Mouse (Mus musculus): ENCODE measurements around the gene Idh3g.

The Idh3g gene

DNA sequence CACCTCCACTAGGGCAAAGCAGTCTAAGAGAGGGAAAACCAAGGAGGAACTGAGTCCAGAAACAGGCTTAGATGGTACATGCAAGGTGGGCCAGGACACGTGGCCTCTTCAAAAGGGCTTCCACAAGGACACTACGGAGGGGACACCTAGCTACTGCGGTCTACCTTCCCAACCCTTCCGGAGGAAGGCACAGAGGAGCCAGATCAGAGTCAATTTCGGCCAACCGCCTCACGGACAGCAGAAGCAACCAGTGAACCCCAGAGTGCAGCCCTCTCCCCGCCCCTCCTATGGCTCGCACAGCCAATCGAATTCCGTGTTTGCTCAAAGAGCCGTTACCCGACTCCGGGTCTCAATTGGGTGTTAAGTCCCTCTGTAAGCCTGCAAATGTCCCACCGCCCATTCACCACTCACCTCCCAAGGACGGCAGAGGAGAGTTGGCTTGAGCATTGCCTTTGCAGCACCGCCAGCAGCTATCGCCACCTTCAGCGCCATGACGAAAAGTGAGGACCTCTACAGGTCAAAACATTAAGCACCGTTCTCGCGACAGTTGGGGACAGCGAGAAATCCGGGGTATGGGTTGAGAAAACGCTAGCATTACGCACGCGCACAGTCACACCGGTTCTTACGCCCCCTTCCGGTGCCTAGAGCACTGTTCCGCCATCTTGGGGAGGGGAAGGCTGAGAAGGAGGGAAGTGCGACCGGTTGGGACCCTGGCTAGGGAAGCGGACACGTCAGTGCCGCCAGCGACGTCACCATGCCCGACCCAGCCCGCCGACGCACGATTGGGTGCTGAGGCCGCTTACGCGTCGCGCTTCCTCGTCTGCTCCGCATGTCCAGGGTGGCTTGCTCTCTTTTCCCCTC, at the start of gene Idh3g, which contains the start of gene Ssr4:
Gene Idh3g, minus strand, starts transcription at position 534 of the 861 bp plus-strand sequence.
Gene Ssr4, plus strand, starts transcription at position 665 of the 861 bp plus-strand sequence.
- in situ Hi-C loops (cut with MboI; ENCODE audit: low sequenced_read_pairs) = no loop called here

DNA sequence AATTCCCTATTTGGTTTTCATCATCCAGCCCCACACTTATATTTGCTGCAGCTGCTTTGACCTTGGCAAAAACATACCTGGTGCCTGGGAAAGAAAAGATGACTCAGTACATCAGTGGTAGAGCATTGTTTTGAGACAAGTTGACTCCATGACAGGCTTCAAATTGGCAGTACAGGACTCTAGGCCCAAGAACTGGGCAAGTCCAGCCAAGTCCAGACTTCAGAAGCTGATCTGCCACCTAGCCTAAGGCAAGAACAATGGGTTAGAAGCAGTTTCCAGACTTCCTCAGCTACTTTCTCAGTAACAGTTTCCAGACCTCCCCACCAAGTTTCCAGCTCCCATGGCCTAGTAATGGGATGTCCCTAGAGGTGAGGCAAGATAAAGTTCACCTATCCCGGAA, 49.0 kb upstream of the Idh3g start:
- in situ Hi-C loops (cut with MboI; ENCODE audit: low sequenced_read_pairs) = no loop called here

DNA sequence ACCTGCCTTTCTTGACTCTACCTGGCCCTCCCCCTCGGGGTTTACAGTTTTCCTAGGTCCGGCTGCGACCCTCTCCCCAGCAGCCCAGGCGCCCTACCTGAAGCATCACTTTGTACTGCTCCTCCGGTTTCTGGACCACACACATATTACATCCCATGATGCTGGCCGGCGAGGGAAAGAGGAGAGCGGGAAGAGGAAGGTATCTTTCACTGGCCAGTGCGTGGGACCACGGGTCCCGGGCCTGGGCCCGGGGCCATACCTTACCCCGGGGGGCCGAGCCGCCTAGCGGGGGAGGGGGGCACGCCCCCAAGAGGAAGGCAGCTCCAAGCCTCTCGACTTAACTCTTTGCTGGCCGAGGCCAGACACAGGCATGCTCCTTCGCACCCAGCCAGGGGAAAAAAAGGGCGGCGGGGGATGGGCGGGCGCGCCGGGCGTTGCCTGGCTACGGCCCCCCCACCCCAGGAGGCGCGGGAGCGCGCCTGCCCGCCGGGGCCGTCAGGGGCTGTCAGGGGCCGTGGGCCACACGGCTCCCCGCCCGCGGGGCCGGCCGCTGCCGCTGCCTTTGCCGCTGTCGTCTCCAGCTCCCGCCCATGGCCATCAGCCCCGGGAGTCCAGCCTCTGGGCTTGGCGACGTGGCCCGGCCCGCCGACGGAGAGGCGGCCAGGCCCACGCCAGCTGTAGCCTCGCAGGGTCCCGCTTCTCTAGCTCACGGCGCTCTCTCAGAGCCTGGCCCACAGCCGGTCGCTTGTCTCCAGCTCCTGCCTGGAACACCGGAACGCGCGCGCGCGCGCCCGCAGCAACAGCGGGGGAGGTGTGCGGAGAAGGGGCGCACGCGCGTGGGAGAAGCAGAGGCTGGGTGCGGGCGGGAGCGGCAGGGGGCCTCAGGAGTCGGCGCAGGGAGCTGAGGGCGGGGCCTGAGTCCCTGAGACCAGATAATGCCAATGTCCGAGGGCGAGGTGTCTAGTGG, 37.8 kb upstream of the Idh3g start, which contains the start of gene Pdzd4:
Gene Pdzd4, minus strand, starts transcription at position 785 of the 967 bp plus-strand sequence.
- in situ Hi-C loops (cut with MboI; ENCODE audit: low sequenced_read_pairs) = no loop called here

DNA sequence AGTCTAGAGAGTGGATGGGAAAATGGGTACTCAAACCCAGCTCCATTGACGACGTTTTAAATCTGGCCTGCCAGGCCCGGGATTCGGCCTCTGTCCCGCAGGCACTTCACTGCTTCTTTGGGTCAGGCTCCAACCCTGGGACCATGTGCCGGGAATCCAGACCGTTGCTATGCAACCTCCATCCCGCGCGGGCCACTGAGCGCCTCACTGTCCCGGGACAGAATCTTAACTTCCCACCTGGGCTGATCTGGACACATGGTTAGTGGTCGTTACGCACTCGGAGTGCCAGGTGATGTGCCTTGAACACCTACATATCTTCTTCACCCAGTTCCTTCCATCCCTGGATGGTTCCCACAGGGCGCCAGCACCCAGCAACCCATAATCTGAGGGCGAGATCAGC, 37.0 kb upstream of the Idh3g start:
- in situ Hi-C loops (cut with MboI; ENCODE audit: low sequenced_read_pairs) = no loop called here

DNA sequence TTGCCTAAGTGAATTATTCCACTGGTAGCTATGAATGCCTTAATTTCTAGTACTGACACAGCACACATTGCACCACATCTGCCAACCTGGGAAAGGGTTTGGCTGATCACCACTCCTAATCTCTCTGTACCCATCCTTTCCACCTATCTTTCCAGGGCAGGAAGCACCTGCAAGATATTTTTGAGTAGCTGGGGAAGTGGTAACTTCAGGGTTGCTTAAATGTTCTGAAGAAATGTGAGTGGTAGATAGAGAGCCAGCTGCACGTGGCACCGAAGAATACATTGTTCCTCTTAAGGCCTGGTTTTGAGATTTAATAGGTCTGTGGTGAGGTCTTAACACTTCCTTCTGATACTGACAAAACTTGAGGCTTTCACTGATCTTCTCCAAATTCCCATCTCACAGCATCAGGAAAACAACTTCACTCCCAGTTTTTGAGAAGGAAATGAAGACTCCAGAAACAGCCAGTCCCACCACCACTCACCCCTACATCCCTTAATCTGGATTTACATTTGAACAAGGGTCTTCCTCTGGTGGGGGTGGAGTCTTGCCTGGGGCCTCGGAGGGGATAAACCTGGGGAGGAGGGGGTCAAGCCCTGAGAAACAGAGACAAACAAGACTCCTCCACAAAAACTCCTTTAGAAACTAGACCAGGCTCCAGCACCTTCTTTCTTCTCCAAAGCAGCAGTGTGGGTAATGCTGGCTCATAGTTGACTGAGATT, 30.1 kb upstream of the Idh3g start:
- in situ Hi-C loops (cut with MboI; ENCODE audit: low sequenced_read_pairs) = no loop called here

DNA sequence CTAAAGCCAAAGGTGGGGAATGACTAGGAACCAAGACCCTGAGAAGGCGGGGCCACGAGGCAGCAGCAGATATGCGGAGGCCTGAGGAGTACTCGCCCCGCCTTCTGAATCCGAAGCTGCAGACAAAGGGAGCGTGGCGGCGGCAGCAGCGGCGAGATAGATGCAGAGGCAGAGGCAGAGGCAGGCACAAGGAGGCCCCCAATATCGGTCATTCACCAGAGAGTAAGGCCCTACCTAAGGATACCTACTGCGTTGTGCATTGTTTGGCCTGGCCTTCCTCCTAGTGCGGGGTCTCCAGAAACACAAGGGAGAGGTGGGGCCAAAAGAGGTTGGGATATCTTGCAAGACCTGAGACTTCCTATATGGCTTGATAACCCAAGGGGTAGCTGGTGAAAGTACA, 28.4 kb upstream of the Idh3g start:
- in situ Hi-C loops (cut with MboI; ENCODE audit: low sequenced_read_pairs) = no loop called here

DNA sequence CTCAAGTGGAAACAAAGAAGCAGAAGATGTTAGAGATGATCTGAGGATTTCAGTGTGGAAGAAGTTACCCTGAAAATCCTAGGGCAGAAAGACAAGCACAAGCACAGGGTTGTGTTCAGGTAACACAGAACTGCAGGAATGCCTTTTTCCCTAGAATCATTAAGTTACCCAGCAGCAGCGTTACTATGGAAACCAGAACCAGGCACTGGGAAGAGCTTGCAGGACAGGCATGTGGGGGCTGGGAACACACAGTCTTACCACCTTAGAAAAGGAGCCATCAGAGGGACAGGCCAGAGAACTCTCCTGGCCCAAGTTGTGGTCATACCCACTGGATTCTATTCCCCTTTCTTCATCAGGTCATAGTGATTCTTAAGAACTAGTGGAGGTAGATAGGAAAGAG, 19.1 kb upstream of the Idh3g start:
- in situ Hi-C loops (cut with MboI; ENCODE audit: low sequenced_read_pairs) = no loop called here

DNA sequence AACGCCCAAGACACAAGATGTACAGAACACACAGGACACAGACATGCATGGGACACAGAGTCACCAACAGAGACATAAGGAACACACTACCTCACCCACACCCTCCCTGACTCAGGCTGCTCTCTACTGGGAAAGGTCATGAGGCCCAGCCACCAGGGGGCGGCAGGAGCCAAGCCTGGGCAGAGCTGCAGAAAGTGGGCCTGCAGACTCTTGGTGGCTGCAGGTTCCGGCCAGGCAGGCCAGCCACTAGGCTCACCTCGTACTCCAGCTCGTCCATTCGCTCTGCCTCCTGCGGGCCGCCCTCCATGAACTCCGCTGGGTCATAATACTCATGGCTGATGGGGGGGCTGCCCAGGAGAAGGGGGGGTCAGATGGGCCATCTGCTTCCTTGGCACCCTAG, 11.8 kb upstream of the Idh3g start:
- in situ Hi-C loops (cut with MboI; ENCODE audit: low sequenced_read_pairs) = no loop called here

DNA sequence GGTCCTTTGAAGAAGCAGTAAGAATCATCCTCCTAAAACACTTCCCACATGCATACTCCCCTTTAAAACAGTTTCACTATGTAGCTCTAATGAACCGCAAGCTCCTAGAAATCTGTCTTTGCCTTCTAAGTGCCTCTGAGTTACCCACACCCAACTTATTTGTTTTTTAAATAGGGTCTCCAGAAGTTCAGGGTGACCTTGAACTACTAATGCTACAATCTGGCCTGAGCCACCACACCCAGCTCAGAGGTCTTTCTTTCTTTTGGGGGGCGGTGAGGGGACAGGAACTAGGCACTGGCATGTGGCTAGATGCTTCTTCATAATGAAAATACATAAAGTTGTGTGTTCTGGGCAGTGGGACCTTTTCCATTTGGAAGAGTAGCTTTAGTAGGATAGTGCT, 10.8 kb upstream of the Idh3g start:
- in situ Hi-C loops (cut with MboI; ENCODE audit: low sequenced_read_pairs) = no loop called here

DNA sequence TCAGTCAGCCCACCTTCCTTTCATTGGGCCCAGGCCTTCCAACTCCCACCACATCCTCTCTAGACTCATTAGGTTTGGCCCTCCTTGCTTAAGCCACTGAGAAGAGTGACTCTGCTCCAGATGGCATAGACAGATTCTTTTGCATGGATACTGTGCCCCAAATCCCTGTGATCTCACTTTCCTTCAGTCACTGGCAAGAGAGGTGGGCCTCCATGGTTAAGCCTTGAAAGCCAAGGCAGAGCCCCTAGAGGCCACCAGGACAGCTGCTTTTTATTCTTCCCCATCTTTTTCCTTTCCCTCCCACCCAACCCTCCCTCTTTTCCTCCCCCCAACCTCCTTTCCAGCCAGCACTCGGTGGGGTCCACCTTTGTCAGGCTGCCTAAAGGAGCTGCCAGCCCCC, 6.8 kb upstream of the Idh3g start:
- in situ Hi-C loops (cut with MboI; ENCODE audit: low sequenced_read_pairs) = no loop called here

DNA sequence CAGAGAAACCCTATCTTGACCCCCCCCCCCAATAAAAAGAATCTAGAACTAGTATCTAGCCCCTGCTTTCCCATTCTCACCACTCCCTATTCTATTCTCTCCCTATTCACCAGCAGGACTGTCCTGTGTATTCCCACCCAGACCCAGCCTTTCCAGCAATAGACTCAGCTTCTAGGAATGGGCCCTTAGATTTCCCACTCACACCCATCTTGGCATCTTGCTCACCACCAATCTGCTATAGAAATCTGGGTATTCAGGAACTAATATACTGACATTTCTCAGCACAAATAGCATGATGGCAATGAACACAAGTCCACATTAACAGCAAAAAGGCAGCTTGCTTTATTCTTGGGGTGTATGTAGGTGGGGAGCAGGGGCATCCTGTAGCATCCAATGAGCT, 6.3 kb upstream of the Idh3g start:
- in situ Hi-C loops (cut with MboI; ENCODE audit: low sequenced_read_pairs) = no loop called here

DNA sequence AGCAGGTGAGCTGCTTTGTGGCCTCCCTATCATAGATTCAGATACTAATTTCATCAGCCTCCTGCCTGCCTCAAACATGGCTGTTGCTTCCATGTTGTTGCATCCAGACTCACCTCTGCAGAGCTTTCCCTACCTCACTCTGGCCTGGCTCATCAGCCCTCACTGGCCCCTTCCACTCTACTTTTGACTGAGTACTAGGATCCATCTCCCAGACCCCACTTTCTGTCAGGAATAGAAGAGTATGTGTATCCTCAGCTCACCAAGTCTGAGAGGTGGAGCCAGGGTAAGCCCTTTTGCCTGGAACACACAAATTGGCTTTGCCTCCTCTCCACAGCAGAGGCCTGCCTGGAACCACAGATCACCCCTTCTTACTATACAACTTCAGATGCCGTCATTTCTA, 1.8 kb upstream of the Idh3g start:
- in situ Hi-C loops (cut with MboI; ENCODE audit: low sequenced_read_pairs) = no loop called here

DNA sequence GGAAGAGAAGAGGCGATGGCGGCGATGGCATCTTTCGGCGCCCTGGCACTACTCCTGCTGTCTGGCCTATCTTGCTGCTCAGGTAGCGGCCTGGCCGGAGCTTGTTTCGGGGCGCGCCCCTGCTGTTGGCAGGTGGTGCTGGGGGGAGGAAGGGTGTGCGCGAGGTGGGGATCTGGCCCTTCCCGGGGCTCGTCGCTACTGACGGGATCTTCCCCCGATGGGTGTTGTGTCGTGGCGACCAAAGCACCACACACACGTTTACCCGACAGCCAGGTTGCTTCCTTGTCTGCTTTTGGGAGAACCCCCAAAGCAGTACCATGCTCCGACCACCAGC, 495 bp upstream of the Idh3g start:
- in situ Hi-C loops (cut with MboI; ENCODE audit: low sequenced_read_pairs) = no loop called here

DNA sequence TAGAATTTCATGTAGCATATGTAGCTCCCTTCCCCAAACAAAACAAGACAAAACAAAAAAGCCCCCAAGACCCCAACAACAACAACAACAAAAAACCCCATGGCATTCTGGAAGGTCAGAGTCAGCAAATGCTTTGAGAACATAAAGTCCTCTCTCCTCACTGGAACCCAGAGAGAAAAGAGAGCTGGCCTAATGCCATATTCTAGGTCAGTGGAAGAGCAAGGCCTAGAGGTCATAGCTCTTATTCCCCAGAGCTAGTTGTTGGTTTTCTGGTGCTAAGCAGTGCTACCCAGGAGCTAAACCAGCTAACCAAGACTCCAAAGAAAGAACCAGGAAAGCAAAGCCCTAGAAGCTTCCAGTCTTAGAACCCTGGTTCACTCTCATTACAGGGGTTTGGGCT, 1.0 kb downstream of the Idh3g start:
- in situ Hi-C loops (cut with MboI; ENCODE audit: low sequenced_read_pairs) = no loop called here

DNA sequence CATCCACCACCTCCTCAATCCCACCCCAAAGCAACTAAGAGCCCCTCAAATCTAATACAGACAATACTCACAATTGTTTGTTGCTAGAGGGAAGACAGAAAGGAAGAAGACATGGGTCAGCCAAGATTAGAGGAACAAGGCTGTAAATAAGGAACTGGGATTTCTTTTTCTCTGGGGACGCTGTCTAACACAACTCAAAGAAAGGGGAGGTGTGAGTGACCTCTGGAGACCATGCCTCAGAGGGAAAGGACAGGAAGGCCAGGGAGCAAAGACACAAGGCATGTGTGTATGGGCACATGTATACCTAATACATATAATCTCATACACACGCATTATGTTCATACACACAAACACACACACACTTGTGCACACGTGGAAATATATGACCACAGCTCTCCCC, 4.5 kb downstream of the Idh3g start:
- in situ Hi-C loops (cut with MboI; ENCODE audit: low sequenced_read_pairs) = no loop called here

DNA sequence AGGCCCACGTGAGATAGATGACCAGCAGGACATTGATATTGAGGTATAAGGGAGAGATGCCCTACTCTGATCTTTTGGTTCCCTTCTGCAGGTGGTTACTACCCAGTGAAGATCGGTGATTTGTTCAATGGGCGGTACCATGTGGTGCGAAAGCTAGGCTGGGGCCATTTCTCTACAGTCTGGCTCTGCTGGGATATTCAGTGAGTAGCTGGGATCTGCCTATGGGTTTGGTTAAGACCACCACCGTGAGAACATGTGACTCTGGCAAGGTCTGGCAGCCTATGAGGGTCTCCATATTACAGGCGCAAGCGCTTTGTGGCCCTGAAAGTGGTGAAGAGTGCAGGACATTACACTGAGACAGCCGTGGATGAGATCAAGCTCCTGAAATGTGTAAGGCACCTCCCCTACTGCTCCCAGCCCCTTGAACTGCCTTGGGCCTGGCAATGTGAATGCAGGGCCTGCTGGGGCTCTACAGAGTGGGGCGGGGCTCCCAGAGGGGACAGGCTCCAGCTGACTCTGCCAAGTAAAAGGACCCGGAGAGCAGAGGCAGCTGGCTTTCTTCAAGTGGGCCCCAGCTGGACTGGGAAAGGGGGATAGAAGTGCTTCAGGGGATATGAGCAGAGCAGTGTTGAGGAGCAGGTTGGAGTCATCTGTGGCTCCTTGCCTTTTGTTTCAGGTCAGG, 11.8 kb downstream of the Idh3g start:
- in situ Hi-C loops (cut with MboI; ENCODE audit: low sequenced_read_pairs) = no loop called here

DNA sequence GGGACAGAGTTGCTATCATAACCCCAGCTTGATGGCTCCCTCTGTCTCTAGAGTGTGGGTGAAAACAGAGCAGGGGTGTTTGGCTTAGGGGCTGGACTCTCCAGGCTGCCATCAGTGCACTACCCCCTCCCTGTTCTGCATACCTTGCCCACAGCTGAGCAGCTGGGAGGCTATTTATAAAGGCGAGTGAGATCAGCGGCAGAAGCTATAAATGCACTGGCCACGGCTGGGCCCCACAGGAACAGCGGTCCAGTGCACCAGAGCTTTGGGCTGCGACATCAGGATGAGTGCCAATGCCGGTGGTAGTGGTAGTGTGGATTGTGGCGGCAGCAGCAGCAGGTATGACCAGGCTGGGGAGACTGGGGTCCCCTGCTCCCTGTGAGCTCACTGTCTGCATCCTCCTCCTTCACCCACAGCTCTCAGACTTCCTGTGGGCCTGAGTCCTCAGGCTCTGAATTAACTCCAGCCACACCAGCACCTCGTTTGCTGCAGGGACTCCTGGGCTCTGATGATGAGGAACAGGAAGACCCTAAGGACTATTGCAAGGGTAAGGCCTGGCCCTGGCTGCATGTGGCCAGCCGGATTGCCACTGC, 12.4 kb downstream of the Idh3g start, which contains the start of gene Srpk3:
Gene Srpk3, plus strand, starts transcription at position 238 of the 593 bp plus-strand sequence.
- in situ Hi-C loops (cut with MboI; ENCODE audit: low sequenced_read_pairs) = no loop called here

DNA sequence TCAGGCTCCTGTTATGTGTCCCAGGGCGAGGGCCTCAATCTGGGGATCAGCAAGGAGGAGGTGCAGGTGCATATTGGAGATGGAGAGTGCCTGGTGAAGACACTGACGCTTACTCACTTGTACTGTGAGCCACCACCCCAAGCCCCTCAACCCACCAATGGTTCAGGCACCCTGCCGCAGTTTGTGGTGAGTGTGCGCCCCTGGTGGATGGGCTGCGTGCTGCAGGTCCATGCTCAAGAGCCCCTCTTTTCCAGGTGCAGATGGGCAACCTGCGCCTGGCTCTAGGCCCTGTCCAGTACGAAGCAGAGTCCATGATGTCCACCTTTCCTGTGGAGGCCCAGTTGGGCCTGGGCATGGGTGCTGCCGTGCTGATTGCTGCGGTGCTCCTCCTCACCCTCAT, 19.4 kb downstream of the Idh3g start:
- in situ Hi-C loops (cut with MboI; ENCODE audit: low sequenced_read_pairs) = no loop called here

DNA sequence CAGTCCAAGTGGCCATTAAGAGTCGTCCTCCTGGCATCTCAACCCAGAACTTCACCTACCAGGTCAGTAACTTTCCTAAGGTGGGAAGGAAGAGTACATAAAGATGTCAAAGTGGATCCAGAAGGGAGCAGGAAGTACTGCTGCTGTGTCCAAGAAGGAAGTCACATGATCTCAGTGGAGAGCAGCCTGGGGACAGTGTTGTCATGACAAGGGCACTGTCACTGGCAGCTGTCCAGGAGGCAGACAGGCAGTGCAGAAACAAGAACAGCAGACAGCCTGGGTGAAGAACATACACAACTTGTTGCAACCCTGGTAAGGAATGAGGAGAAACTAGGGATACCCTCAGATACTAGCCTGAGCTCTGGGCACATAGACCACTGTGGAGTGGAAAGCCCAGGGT, 21.4 kb downstream of the Idh3g start:
- in situ Hi-C loops (cut with MboI; ENCODE audit: low sequenced_read_pairs) = no loop called here

DNA sequence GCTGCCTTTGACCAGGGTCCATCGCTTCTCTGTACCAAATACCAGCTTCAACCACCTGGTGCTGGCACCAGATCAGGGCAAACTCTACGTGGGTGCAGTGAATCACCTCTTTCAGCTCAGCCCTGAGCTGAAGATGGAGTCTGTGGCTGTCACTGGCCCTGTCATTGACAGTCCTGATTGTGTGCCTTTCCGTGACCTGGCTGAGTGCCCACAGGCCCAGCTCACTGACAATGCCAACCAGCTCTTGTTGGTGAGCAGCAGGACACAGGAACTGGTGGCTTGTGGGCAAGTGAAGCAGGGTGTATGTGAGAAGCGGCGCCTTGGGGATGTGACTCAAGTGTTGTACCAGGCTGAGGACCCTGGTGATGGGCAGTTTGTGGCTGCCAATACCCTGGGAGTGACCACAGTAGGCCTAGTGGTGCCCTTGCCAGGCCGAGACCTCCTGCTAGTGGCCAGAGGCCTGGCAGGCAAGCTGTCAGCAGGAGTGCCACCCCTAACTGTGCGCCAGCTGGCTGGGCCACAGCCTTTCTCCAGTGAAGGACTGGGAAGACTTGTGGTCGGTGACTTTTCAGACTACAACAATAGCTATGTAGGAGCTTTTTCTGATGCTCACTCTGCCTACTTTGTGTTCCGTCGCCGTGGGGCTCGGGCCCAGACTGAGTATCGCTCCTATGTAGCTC, 27.9 kb downstream of the Idh3g start:
- in situ Hi-C loops (cut with MboI; ENCODE audit: low sequenced_read_pairs) = no loop called here

Measured in CH12F3 (cell line).